Mouse (Mus musculus) G1E-ER4 (cell line): ENCODE data around the gene Trpm6. TPM values are rescaled to one million over a fixed set of nuclear protein-coding genes. Genes with fewer than 3 reads are reported as not detected.

Experiments
- GATA1 ChIP-seq: IDR thresholded peaks from one replicate; pipeline ENCODE4 v1.8.0; 2012; ENCODE audit warnings: low read length, inconsistent platforms
- polyA plus RNA-seq: library from polyadenylated mRNA; stranded (reverse); fragments of >175 nt; gene quantifications from 2 replicates; pipeline ENCODE4 v1.2.3, GENCODE M21; 2012

The Trpm6 gene
- polyA plus RNA-seq, result not detected in 2 replicates

DNA sequence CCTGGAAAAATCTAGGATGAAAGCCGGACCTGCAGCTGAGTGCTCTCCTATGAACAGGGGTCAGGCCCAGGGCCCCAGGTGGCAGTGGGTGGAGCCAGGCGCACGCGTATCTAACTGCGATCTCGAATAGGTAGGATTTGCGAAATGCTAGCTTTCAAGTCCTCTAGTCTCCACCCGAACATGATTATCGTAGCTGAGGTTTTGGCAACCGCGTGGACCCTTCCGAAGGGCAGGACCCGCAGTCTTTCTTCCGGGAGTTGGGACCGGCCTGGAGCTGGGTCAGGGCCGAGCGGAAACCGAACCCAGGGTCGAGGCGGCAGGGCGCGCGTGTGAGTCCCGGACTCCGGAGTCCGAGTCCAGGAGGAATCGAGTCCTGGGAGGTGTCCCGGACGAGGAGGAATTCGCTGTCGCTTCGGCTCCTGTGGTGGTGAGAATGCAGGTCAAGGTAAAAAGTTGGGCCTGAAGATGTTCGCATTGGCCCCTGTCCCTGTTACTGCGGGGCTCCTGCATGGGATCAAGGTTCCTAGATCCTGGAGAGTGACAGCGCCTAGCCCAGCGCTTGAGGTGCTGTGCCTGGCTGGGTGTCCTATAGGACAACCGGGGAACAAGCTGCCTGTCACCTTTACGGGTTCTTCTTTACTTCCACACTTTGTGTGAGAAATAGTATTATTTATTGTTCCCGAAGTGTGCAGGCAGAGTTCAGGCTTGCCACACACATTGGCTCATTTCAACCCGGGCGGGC is at the start of gene Trpm6:
Gene Trpm6 (plus strand): TSS at position 386 of the 742 bp plus-strand sequence.
- TF ChIP-seq GATA1, result no peak

DNA sequence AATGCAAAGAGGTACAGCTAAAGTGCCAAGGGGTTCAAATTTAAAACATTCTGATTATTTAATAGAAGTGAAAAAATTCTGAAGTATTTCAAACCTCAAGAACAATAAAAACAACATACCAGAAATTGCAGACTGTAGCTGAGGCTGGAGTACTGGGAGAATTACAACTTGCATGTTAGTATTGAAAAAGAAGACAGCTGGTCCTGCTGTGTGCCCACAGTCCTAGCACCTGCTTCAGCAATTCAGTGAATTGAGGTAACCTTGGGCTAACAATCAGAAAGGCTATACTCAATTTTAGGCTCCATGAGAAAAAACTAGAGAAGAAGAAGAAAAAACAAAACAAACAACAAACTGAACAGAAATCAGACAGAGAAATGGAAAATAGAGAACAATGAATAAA is 41.7 kb upstream of the Trpm6 start:
- no peak for TF ChIP-seq GATA1

DNA sequence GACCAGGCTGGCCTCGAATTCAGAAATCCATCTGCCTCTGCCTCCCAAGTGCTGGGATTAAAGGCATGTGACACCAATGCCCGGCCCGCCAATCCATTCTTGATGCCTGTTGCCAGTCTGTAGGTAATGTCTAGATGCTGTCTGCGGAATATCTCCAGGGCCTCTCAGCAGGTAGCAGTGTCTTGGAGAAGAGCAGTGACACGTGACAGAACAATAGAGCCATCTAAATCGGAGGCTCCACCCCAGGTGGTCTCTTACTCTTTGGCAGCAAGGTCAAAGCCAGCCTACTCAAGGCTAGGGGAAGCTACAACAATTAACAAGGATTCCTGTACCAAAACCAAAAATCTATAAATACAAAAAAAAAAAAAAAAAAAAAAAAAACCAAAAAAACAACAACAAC is 38.9 kb upstream of the Trpm6 start:
- no peak for TF ChIP-seq GATA1

DNA sequence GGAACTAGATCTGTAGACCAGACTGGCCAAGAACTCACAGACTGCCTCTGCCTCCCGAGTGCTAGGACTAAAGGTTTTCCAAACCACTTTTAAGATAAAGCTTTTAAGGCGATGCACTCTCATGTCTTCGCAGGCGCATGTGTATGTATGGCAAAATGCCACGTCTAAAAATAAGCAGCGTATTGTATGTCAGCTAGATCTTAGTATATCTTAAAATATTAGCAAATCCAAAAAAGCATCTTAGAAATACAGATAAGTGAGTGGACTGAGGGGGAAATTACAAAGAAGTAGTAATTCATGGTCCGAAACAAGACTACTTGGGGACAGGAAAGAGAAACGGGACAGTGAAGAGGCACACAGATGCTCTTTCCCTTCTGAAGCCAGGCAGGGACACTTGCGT is 38.2 kb upstream of the Trpm6 start:
- TF ChIP-seq GATA1, result no peak

DNA sequence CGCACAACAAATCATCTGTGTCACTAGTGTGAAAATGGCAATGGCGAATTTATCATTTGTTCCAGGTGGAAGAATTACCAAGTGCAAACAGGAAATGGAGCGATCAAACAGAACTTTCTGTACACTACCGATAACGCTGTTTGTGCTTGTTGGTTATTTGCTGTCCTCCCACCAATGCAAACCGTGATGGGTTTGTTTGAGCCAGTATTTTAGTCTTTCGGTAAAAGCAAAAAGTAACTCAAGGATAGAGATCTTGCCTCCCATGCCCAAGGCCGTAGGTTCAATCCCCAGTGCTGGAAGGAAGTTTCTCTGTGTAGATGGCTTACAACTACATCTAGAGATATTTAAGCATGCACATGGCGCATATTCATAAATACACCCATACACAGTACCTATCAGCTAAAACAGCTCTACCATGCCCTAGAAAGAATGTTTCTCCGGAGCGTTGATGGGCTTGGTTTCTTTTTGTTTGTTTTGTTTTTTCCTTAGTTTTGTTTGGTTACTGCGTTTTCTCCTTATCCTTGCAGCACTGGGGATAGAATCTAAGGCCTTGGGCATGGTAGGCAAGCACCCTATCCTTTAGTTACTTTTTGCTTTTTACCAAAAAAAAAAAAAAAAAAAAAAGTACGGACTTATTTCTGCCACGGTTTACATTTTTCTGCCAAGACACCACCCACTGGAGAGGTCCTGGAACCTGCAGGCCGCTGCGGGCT is 37.5 kb upstream of the Trpm6 start:
- peak; percentile 13 for TF ChIP-seq GATA1

DNA sequence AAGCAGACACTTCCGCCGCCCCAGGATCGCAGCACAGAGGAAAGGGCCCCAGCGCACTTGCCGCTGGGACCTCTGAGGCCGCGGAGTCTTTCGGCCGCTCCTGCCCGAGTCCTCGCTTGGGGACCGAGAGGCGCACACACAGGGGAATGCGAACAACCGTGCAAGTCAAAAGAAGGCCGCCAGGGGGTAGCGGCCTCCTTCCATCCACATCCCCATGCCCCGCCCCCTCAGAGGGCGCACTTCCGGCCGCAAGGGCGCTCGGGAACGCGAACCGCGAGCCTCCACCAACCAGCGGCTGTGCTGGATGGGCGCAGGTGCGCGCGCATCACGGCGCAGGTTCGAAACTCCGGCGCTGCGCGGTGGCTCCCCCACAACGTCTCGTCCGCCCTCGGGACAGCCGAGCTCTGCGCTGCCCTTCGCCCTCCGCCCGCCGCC is 36.9 kb upstream of the Trpm6 start, which contains the start of gene D030056L22Rik:
Gene D030056L22Rik (plus strand): TSS at position 328 of the 435 bp plus-strand sequence.
- no peak for TF ChIP-seq GATA1

DNA sequence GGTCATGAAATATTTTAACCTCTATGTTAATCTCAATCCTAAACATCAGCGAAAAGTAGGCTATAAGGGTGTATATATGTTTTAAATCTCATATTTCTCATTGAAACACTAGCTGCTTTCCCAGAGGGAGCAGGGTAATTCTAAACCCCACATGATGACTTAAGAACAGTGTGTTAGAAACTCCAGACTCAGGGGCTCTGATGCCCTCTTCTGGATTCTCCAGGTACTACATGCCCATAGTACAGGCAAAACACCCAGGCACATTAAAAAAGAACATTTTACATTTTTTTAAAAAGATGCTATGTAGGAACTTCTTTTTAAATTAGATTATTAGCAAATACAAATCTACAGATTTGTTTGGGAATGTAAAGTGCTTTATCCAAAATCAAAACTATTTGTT is 33.4 kb upstream of the Trpm6 start:
- TF ChIP-seq GATA1, result no peak

DNA sequence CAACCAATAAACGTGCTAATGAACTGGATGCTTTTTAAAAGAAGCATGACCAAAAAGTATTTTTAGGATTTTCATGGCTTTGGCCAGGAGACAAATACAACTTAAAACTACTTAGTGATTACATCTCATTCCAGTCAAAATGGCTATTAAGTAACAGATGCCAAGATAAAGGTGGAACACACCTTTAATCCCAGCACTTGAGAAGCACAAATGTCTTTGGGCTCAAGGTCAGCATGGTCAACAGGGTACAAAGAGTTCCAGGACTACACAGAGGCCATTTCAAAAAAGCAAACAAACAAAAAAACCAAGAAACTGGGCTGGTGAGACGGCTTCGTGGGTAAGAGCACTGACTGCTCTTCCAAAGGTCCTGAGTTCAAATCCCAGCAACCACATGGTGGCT is 29.4 kb upstream of the Trpm6 start:
- no peak for TF ChIP-seq GATA1

DNA sequence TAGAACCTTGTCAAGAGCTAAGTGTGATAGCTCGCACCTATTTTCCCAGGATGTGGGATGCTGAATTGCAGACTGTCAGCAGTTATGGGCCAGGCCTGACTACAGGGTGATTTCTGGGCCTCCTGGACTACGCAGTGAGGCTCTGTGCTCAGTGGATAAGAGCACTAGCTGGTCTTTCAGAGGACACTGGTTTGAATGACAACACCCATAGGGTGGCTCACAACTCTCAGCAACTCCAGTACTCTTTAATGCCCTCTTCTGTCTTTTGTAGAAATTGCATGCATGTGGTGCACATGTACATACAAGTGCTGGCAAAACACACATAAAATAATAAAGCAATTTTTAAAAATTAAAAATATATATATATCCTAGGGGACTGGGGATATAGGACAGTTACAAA is 24.6 kb upstream of the Trpm6 start:
- TF ChIP-seq GATA1, result no peak

DNA sequence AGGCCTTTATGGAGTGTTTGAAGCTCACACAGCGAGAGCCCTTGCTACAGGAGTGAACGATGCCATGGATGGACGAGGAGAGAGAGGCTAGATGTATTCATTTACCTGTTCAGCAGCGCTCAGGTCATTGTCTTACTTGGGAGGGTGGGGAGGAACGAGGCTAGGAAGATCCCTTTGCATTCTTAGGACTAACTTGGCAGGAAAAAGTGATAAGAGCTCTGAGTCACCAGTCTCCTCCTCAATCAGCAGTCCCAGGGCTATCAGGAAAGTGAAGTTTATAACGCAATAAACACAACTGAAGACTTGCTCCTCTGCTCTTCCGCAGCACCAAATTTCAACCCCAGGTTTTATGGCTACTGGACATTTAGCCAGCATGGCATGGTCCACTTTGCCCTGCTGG is 19.5 kb upstream of the Trpm6 start:
- no peak for TF ChIP-seq GATA1

DNA sequence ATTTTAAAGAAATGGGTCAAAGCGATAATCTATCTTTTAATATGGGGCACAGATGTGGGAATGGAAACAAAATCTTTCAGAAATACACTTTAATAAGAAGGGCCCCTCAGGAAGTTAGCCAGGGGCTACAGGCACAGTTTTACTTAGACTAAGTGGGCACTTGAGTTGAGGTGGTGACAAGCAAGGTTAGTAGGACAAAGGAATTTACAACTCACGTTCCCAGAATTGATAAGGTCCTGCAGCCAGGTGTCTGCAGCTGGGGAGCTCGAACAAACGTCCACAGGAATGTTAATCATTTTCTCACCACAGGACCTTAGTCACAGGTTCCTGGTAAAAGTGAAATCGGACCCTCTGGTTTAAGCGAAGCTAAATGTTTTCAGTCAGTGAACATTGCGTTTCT is 18.7 kb upstream of the Trpm6 start:
- no peak for TF ChIP-seq GATA1

DNA sequence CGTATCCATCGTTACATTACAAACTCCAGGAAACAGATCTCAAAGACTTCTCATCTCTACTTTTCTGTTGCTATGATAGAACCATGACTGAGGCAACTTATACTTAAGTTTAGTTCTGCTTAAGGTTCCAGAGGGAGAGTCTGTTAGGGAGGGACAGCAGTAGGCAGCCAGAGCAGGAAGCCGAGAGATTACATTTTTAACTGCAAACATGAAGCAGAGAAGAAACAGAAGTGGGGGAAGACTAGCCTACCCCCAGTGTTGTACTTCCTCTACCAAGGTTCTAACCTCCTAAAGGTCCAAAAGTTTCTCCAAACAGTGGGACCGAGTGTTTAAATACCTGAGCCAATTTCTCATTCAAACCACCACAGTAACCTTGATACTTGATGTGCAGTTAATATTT is 13.9 kb upstream of the Trpm6 start:
- TF ChIP-seq GATA1, result no peak

DNA sequence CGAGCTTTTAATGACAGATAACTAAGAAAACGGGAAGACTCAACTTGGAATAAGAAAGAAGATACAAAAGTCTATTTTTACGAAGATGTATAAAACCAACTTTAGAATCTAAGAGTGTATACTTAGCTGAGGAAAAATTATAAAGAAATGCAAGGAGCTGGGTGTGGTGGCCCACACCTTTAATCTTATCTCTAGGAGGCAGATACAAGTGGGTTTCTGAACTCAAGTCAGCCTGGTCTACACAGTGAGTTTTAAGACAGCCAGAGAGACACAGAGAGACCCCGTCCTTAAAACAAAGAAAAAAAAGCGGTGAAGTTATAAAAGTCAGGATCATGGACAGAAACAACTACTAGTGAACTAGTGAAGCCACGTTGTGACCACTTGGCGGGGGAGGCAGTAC is 10.6 kb upstream of the Trpm6 start:
- TF ChIP-seq GATA1, result no peak

DNA sequence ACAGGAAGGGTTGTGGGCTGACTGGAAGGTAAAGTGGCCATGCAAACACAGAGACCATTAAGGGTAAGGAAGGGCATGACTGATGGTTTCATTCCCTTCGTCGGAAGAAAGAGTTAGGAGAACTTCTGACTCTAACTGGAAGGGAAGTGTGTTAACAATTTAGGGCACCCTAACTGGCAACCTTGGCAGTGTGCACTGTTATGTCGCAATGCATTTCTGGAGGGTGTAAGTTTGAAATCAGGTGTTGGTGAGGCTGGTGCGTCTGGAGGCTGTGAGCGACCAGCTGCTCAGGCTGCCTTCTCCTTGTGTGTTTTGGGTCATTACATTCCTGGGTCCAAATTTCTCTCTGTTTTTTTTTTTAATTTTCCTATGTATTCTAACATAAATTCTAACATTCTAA is 5.8 kb upstream of the Trpm6 start:
- TF ChIP-seq GATA1, result no peak

DNA sequence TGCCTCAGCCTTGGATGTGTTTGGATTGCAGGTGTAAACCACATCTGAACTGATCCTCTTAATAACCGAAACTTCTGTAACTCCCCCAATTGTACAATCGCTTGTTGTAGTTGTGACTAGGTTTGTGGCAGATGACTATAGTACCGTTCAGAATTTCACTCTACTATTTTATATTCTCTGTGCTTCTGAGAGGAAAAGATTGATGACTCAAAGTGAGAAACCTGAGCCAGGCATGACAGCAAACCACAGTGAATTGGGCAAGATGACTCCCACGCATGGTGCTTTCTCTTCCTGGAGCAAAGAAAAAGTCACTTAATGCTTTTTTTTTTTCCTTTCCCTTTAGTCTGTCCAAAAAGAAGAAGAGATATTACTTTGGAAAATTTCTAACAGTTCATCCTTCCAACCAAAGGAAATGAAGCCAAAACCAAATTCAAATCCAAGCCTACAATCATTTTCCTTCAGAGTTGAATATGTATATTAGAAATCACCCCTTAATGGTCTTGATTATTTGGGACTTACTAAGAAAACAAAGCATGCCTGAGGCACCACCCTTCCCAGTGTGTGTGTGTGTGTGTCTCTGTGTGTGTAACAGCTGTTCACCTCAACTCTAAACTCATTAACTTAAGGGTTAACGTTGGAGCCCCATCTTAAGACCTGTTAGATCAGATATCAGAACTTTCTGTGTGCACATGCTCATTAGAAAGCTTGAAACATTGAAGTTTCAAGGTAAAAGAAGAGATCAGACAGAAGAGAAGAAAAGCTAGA is 3.0 kb upstream of the Trpm6 start:
- no peak for TF ChIP-seq GATA1

DNA sequence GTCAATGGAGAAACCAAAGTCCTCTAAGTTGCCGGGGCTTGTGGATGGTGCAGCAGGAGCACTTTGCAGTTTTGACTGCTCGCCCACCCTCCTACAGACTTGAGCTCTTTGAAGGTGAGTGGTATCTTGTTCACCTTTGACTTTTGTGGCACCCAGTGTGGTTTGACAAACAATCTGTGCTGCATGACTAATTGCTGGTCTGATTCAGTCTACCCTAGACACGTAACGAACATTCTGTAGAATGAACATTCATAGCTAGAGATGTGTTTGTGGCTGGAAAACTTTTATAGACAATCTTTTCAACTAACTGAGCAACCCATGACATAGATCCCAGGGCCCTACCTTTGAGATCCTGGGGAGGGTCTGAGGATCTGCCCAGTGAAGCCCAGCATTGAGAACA is 2.4 kb upstream of the Trpm6 start:
- no peak for TF ChIP-seq GATA1

DNA sequence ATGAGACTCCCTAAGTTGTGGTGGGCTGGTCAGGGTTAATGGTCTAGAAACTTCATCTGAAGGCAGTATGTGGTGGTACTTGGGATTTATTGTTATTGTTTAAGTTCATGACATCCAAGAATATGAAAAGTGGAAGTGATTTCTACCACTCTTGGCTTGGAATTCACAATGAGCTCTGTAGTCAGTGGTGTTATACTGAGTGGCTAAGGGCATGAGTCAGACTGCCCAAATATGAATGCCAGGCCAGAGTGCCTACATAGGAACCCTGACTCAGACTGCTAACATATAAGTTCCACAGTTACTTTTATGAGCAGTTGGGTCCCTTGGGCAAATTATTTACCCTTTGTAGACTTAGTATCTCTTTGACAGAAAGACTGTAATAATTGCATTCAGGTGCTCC is 7.4 kb downstream of the Trpm6 start:
- no peak for TF ChIP-seq GATA1
